Comparison of ENCODE assay signal across 7 mouse cellular contexts in genomic region chr1:95665951-95666484, GRCm38 (mm10). TPM values are rescaled to one million over a fixed set of nuclear protein-coding genes. Genes with fewer than 3 reads are reported as not detected.
DNase-seq lines count a peak whose midpoint lies in the region; ATAC-seq and TF ChIP-seq lines count a peak whose summit lies in the region.

No protein-coding gene starts in this region.

- H3K9ac ChIP-seq in intestine, embryonic 15.5 days: no peak overlapping the region
- H3K9ac ChIP-seq in neural tube, embryonic 13.5 days: peak overlapping the region; percentile 75

- peaks cover 11% of the 10 kb centered on the region for H3K36me3 ChIP-seq in G1E (replicated peaks)
- no peaks in the 10 kb centered on the region for H3K36me3 ChIP-seq in intestine, embryonic 15.5 days
- H3K36me3 ChIP-seq in neural tube, embryonic 13.5 days: no peaks in the 10 kb centered on the region

- H3K4me1 ChIP-seq in G1E (ENCODE audit: insufficient read depth, low read depth, low read length): peaks cover 69% of the 10 kb centered on the region
- H3K4me1 ChIP-seq in intestine, embryonic 15.5 days (replicated peaks): 0 out of 2 replicates have a peak, but pooled peaks cover 2% of the 10 kb centered on the region
- peaks cover 6% of the 10 kb centered on the region for H3K4me1 ChIP-seq in lung, adult 2 months (ENCODE audit: control insufficient read depth, insufficient read depth, low read length)
- H3K4me1 ChIP-seq in neural tube, embryonic 13.5 days (replicated peaks): peaks cover 38% of the 10 kb centered on the region

- no peak for ATAC-seq in G1E (ENCODE audit: extremely low read depth, insufficient number of reproducible peaks, low FRiP score, poor library complexity, severe bottlenecking)
- ATAC-seq in intestine, embryonic 15.5 days: no peak
- no peak for ATAC-seq in neural tube, embryonic 13.5 days (ENCODE audit: low read depth)

- DNase-seq in G1E (ENCODE audit: low spot score): no peak
- DNase-seq in brain, adult 2 months (ENCODE audit: low read depth, low spot score): peak; percentile 44
- peak; percentile 57 to 74 for DNase-seq in heart, adult 18-20 months
- peak; percentile 18 for DNase-seq in lung, adult 2 months
- peak; percentile 5 for DNase-seq in yolk sac, embryonic 10.5 days (ENCODE audit: low spot score)

- no peak overlapping the region for H3K27ac ChIP-seq in intestine, embryonic 15.5 days
- peak overlapping the region; percentile 84 for H3K27ac ChIP-seq in neural tube, embryonic 13.5 days (replicated peaks)

- TF ChIP-seq POLR2A in lung, adult 2 months (IDR thresholded peaks at IDR 0.05; ENCODE audit: borderline replicate concordance, extremely low read depth, low read depth, low read length): no peak

- H3K27me3 ChIP-seq in G1E (ENCODE audit: insufficient read depth, low read length): no peaks in the 10 kb centered on the region
- H3K27me3 ChIP-seq in intestine, embryonic 15.5 days (replicated peaks): no peaks in the 10 kb centered on the region
- H3K27me3 ChIP-seq in neural tube, embryonic 13.5 days: no peaks in the 10 kb centered on the region

- H3K9me3 ChIP-seq in G1E (replicated peaks): no peaks in the 10 kb centered on the region
- H3K9me3 ChIP-seq in intestine, embryonic 15.5 days: no peaks in the 10 kb centered on the region
- H3K9me3 ChIP-seq in neural tube, embryonic 13.5 days: no peaks in the 10 kb centered on the region

- 3% methylated on average over 17 of the region's 17 CpGs for WGBS in intestine, embryonic 15.5 days
- 1% methylated on average over 17 of the region's 17 CpGs for whole genome bisulfite sequencing in lung, adult 2 months
- WGBS in neural tube, embryonic 13.5 days: under 1% methylated on average over 17 of the region's 17 CpGs

- H3K4me3 ChIP-seq in G1E (ENCODE audit: low read depth, low read length): peak overlapping the region; percentile 81
- peak overlapping the region; percentile 51 for H3K4me3 ChIP-seq in intestine, embryonic 15.5 days (replicated peaks)
- H3K4me3 ChIP-seq in lung, adult 2 months (replicated peaks; ENCODE audit: extremely low read depth, low read depth, low read length): peak overlapping the region; percentile 73
- peak overlapping the region; percentile 65 for H3K4me3 ChIP-seq in neural tube, embryonic 13.5 days

- no peak for TF ChIP-seq CTCF in G1E (IDR thresholded peaks at IDR 0.05; ENCODE audit: low read depth, low read length)
- no peak for TF ChIP-seq CTCF in lung, adult 2 months (IDR thresholded peaks at IDR 0.05; ENCODE audit: insufficient read depth, low read length)

- H3K4me2 ChIP-seq in intestine, embryonic 15.5 days (replicated peaks): peak overlapping the region; percentile 95
- H3K4me2 ChIP-seq in neural tube, embryonic 13.5 days: peak overlapping the region; percentile 80

RNA-seq across cellular contexts. Expression of gene St8sia4, which starts 1.4 kb away (rescaled TPM):
- 226 and 264 TPM in 2 replicates for total RNA-seq in G1E (2014; fragmentation: Nextera tagmentation)
- 95.8 and 101 TPM in 2 replicates for total RNA-seq in G1E (2017)
- polyA plus RNA-seq in G1E (2012): 22.4 and 22.5 TPM in 2 replicates
- total RNA-seq in heart, adult 18-20 months (2021): 1 to 10 TPM; 4.9 to 5.0 TPM
- polyA plus RNA-seq in intestine, embryonic 15.5 days (2015; fragmentation: Nextera tagmentation; extraction: Ambion mirVana): 3.1 TPM in 2 replicates
- polyA plus RNA-seq in lung, adult 2 months (2012; rRNA removed): 3.0 and 4.8 TPM in 2 replicates
- 27.5 and 32.3 TPM in 2 replicates for polyA plus RNA-seq in neural tube, embryonic 13.5 days (2015; fragmentation: Nextera tagmentation; extraction: Ambion mirVana)
